Mouse (Mus musculus) brain, embryonic 14.5 days (tissue): ENCODE measurements around the gene Btn2a2. TPM values are rescaled to one million over a fixed set of nuclear protein-coding genes. Genes with fewer than 3 reads are reported as not detected.

Experiments used
- DNase-seq: peaks from one replicate; pipeline ENCODE4 v3.0.0-alpha.2; 2011; ENCODE audit warnings: low read depth
- CTCF ChIP-seq: fragments of 200-500 bp; IDR thresholded peaks from 2 replicates; pipeline ENCODE4 v1.5.1; 2012; ENCODE audit warnings: inconsistent platforms, mild to moderate bottlenecking, moderate library complexity, borderline replicate concordance; ENCODE audit not compliant: insufficient read depth, insufficient read length; ENCODE audit errors: extremely low read depth
- POLR2A ChIP-seq: fragments of 200-500 bp; IDR thresholded peaks from 2 replicates; pipeline ENCODE4 v1.6.1; 2012; ENCODE audit warnings: mild to moderate bottlenecking, inconsistent platforms, borderline replicate concordance; ENCODE audit not compliant: poor library complexity, insufficient read depth, insufficient read length, severe bottlenecking; ENCODE audit errors: extremely low read depth
- polyA plus RNA-seq: library from polyadenylated mRNA; depleted of rRNA; stranded (reverse); fragments of >200 nt; gene quantifications from 2 replicates; pipeline ENCODE4 v1.2.3, GENCODE M21; 2012

The Btn2a2 gene
- polyA plus RNA-seq, 1 experiment: 0.11 TPM

GRCm38 (mm10) chr13:23483153-23483552 is 5.5 kb downstream of the Btn2a2 start:
- DNase-seq: no peak
- TF ChIP-seq POLR2A (no peak), CTCF (no peak)

- peak; percentile 43 for DNase-seq
- no peak for TF ChIP-seq CTCF
- no peak for TF ChIP-seq POLR2A
Observed at GRCm38 (mm10) chr13:23475658-23476057, 13.0 kb downstream of the Btn2a2 start.

- DNase-seq: peak; percentile 89
- TF ChIP-seq CTCF: no peak
- TF ChIP-seq POLR2A: no peak
Observed at GRCm38 (mm10) chr13:23466911-23467310, 21.7 kb downstream of the Btn2a2 start.

GRCm38 (mm10) chr13:23466306-23466705 is 22.4 kb downstream of the Btn2a2 start:
- TF ChIP-seq POLR2A (no peak), CTCF (no peak)
- DNase-seq: no peak

- DNase-seq: peak; percentile 29
- TF ChIP-seq POLR2A (no peak), CTCF (no peak)
Observed at GRCm38 (mm10) chr13:23465600-23466109, 23.0 kb downstream of the Btn2a2 start, which contains the start of gene Btn1a1. Gene Btn1a1 (minus strand): TSS chr13:23465901.

GRCm38 (mm10) chr13:23464841-23465366 is 23.8 kb downstream of the Btn2a2 start:
- no peak for DNase-seq
- TF ChIP-seq CTCF: no peak
- no peak for TF ChIP-seq POLR2A

- TF ChIP-seq POLR2A (no peak), CTCF (no peak)
- peak; percentile 68 for DNase-seq
Observed at GRCm38 (mm10) chr13:23464224-23464637, 24.4 kb downstream of the Btn2a2 start.

GRCm38 (mm10) chr13:23463381-23464223 is 25.1 kb downstream of the Btn2a2 start:
- peak; percentile 86 for DNase-seq
- TF ChIP-seq CTCF (no peak), POLR2A (no peak)

- TF ChIP-seq POLR2A (no peak), CTCF (no peak)
- DNase-seq: no peak
Observed at GRCm38 (mm10) chr13:23462669-23463068, 26.0 kb downstream of the Btn2a2 start.

- TF ChIP-seq POLR2A (no peak), CTCF (no peak)
Observed at GRCm38 (mm10) chr13:23462063-23462462, 26.6 kb downstream of the Btn2a2 start.

GRCm38 (mm10) chr13:23459264-23459846 is 29.3 kb downstream of the Btn2a2 start:
- no peak for TF ChIP-seq CTCF
- TF ChIP-seq POLR2A: no peak
- no peak for DNase-seq

More at GRCm38 (mm10) chr13:23462063-23462462, 26.6 kb downstream of the Btn2a2 start:
- no peak for DNase-seq

GRCm38 (mm10) chr13:23453926-23454325 is 34.7 kb downstream of the Btn2a2 start:
- TF ChIP-seq CTCF (no peak), POLR2A (no peak)
- peak; percentile 52 for DNase-seq

- peak; percentile 92 for DNase-seq
- TF ChIP-seq POLR2A (0 out of 2 replicates have a peak, but pooled peaks have one; percentile 8), CTCF (no peak)
Observed at GRCm38 (mm10) chr13:23453362-23453862, 35.2 kb downstream of the Btn2a2 start.

- no peak for TF ChIP-seq POLR2A
- TF ChIP-seq CTCF: no peak
- peak; percentile 91 for DNase-seq
Observed at GRCm38 (mm10) chr13:23450398-23450797, 38.3 kb downstream of the Btn2a2 start.
